Mouse (Mus musculus): ENCODE data around the gene Fam234b. TPM values are rescaled to one million over a fixed set of nuclear protein-coding genes. Genes with fewer than 3 reads are reported as not detected.

The Fam234b gene
- polyA plus RNA-seq, 1 experiment from 2014 or later: 25.2 TPM

- H3K4me1 ChIP-seq (ENCODE audit: insufficient read depth): no peaks in the 10 kb centered on the region
- H3K4me2 ChIP-seq: no peak overlapping the region
- ATAC-seq (ENCODE audit: insufficient read depth) (no peak), DNase-seq (no peak)
- no peak overlapping the region for H3K4me3 ChIP-seq (ENCODE audit: low read depth, low read length)
- H3K27me3 ChIP-seq (ENCODE audit: insufficient read depth, low read length): no peaks in the 10 kb centered on the region
- no peak overlapping the region for H3K27ac ChIP-seq (ENCODE audit: low read depth)
- no peak overlapping the region for H3K9ac ChIP-seq
- WGBS: 54% methylated on average over 4 of the region's 4 CpGs
- no peak for TF ChIP-seq CTCF (IDR thresholded peaks at IDR 0.05; ENCODE audit: low read depth)
- no peaks in the 10 kb centered on the region for H3K9me3 ChIP-seq (ENCODE audit: low read depth, low read length)
- H3K36me3 ChIP-seq (ENCODE audit: insufficient read depth): no peaks in the 10 kb centered on the region
Measured at GRCm38 (mm10) chr6:135292391-135292790, 94.6 kb downstream of the Fam234b start.

DNA sequence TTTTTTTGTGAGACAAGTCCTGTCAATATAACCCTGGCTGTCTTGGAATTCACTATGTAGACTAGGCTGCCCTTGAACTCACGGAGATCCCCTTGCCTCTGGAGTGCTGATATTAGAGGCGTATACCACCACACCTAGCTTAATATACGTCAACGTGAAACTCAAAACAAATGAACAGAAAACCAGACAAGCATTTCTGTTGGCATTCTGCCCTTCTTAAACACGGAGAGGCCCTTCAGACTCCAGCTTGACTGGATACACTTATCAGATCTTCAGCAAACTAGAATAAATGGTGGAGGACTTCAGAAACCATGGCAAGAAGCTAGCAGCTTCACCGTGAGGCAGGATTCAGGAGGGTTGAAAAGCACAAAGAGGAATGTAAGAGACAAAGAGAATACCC lies 96.4 kb downstream of the Fam234b start:
- DNase-seq (peak; percentile 52), ATAC-seq (ENCODE audit: insufficient read depth) (no peak)
- no peak overlapping the region for H3K4me3 ChIP-seq (ENCODE audit: low read depth, low read length)
- no peak overlapping the region for H3K4me2 ChIP-seq
- peak overlapping the region; percentile 37; the same call in 1 of the 2 replicates for H3K27ac ChIP-seq (ENCODE audit: low read depth)
- H3K4me1 ChIP-seq (ENCODE audit: insufficient read depth): no peaks in the 10 kb centered on the region
- TF ChIP-seq CTCF (IDR thresholded peaks at IDR 0.05; ENCODE audit: low read depth): no peak
- H3K9ac ChIP-seq: no peak overlapping the region
- H3K27me3 ChIP-seq (ENCODE audit: insufficient read depth, low read length): no peaks in the 10 kb centered on the region
- WGBS: 47% methylated on average over 6 of the region's 6 CpGs
- no peaks in the 10 kb centered on the region for H3K9me3 ChIP-seq (ENCODE audit: low read depth, low read length)
- H3K36me3 ChIP-seq (ENCODE audit: insufficient read depth): no peaks in the 10 kb centered on the region

Other genes with a start within 250 kb of the Fam234b start
- 0.43 and 0.83 TPM in 2 replicates for gene Apold1, start 216.3 kb upstream of the Fam234b start, polyA plus RNA-seq (2014; fragmentation: Nextera tagmentation; extraction: Ambion mirVana)
- 119 and 120 TPM in 2 replicates for gene Ddx47, start 186.4 kb upstream of the Fam234b start, polyA plus RNA-seq (2014; fragmentation: Nextera tagmentation; extraction: Ambion mirVana)
- gene Gprc5a, start 132.3 kb upstream of the Fam234b start, polyA plus RNA-seq (2014; fragmentation: Nextera tagmentation; extraction: Ambion mirVana): 42.5 and 48.7 TPM in 2 replicates
- gene Gprc5d, start 79.7 kb upstream of the Fam234b start, polyA plus RNA-seq (2014; fragmentation: Nextera tagmentation; extraction: Ambion mirVana): not detected in 2 replicates
- 2.5 and 2.7 TPM in 2 replicates for gene Hebp1, start within 50 bp of the Fam234b start, polyA plus RNA-seq (2014; fragmentation: Nextera tagmentation; extraction: Ambion mirVana)
- 6.0 and 7.7 TPM in 2 replicates for gene Gsg1, start 56.4 kb downstream of the Fam234b start, polyA plus RNA-seq (2014; fragmentation: Nextera tagmentation; extraction: Ambion mirVana)
- gene Pbp2, start 112.4 kb downstream of the Fam234b start, polyA plus RNA-seq (2014; fragmentation: Nextera tagmentation; extraction: Ambion mirVana): 0.38 and 0.53 TPM in 2 replicates
- gene Emp1, start 164.6 kb downstream of the Fam234b start, polyA plus RNA-seq (2014; fragmentation: Nextera tagmentation; extraction: Ambion mirVana): 23.7 and 25.1 TPM in 2 replicates

All from lung, embryonic 14.5 days (tissue).